Mouse (Mus musculus): ENCODE results near the gene Olfr1338. TPM values are rescaled to one million over a fixed set of nuclear protein-coding genes. Genes with fewer than 3 reads are reported as not detected.
A peak's percentile ranks its signal among the peaks of the same experiment; 100 is the strongest.
"Not testable (repeated sequence)": the region's sequence is repeated elsewhere in the genome, so short reads cannot be mapped to it uniquely, and the experiment has no call there.

Gene Olfr1338
- not detected in 2 replicates for polyA plus RNA-seq (2015; fragmentation: Nextera tagmentation; extraction: Ambion mirVana)

- H3K4me2 ChIP-seq: no peak within 1 kb of the TSS
- H3K36me3 ChIP-seq: no peaks in the 10 kb centered on the region
- H3K27ac ChIP-seq (replicated peaks): no peak within 1 kb of the TSS
- ATAC-seq (ENCODE audit: low read depth): no peak
- no peak within 1 kb of the TSS for H3K9ac ChIP-seq
- H3K4me1 ChIP-seq (replicated peaks): no peaks in the 10 kb centered on the region
- no peak within 1 kb of the TSS for H3K4me3 ChIP-seq
- no peaks in the 10 kb centered on the region for H3K9me3 ChIP-seq
- 86% methylated on average over 1 of the region's 1 CpGs for WGBS
- H3K27me3 ChIP-seq: no peaks in the 10 kb centered on the region
Measured at GRCm38 (mm10) chr4:118758637-118759036, at the start of gene Olfr1338. Gene Olfr1338, minus strand, starts transcription at chr4:118758737.

- not testable (repeated sequence) for H3K27me3 ChIP-seq; H3K36me3 ChIP-seq; H3K4me2 ChIP-seq; H3K9me3 ChIP-seq; ATAC-seq (ENCODE audit: low read depth); H3K4me1 ChIP-seq (replicated peaks); H3K27ac ChIP-seq (replicated peaks); H3K9ac ChIP-seq; H3K4me3 ChIP-seq
Measured at GRCm38 (mm10) chr4:118792796-118793195, 34.3 kb upstream of the Olfr1338 start.

GRCm38 (mm10) chr4:118782486-118782885 lies 23.9 kb upstream of the Olfr1338 start, which contains the start of gene Olfr1337:
Gene Olfr1337, minus strand, starts transcription at chr4:118782586.
- Histone ChIP-seq H3K27me3 (no peaks in the 10 kb centered on the region), H3K4me2 (no peak within 1 kb of the TSS), H3K9me3 (no peaks in the 10 kb centered on the region), H3K4me3 (no peak within 1 kb of the TSS), H3K4me1 (replicated peaks) (no peaks in the 10 kb centered on the region), H3K27ac (replicated peaks) (no peak within 1 kb of the TSS), H3K9ac (no peak within 1 kb of the TSS), H3K36me3 (no peaks in the 10 kb centered on the region)
- no peak for ATAC-seq (ENCODE audit: low read depth)
- 79% methylated on average over 2 of the region's 2 CpGs for WGBS

GRCm38 (mm10) chr4:118741881-118742280 lies 16.7 kb downstream of the Olfr1338 start:
- Histone ChIP-seq H3K27me3 (peaks cover 30% of the 10 kb centered on the region), H3K4me2 (peak overlapping the region; percentile 30; the same call in 1 of the 2 replicates), H3K4me3 (no peak overlapping the region), H3K9ac (no peak overlapping the region), H3K9me3 (peaks cover 3% of the 10 kb centered on the region; the same call in 1 of the 2 replicates), H3K27ac (replicated peaks) (no peak overlapping the region), H3K36me3 (no peaks in the 10 kb centered on the region), H3K4me1 (replicated peaks) (peaks cover 5% of the 10 kb centered on the region; the same call in 1 of the 2 replicates)
- 5% methylated on average over 16 of the region's 16 CpGs for WGBS
- no peak for ATAC-seq (ENCODE audit: low read depth)

GRCm38 (mm10) chr4:118740988-118741698 lies 17.4 kb downstream of the Olfr1338 start:
- Histone ChIP-seq H3K4me2 (no peak overlapping the region), H3K36me3 (no peaks in the 10 kb centered on the region), H3K27ac (replicated peaks) (no peak overlapping the region), H3K9ac (no peak overlapping the region), H3K4me3 (no peak overlapping the region), H3K27me3 (peaks cover 30% of the 10 kb centered on the region), H3K9me3 (peaks cover 1% of the 10 kb centered on the region; the same call in 1 of the 2 replicates), H3K4me1 (replicated peaks) (peaks cover 5% of the 10 kb centered on the region; the same call in 1 of the 2 replicates)
- no peak for ATAC-seq (ENCODE audit: low read depth)
- WGBS: 5% methylated on average over 11 of the region's 11 CpGs

GRCm38 (mm10) chr4:118739574-118739973 lies 19.0 kb downstream of the Olfr1338 start:
- Histone ChIP-seq H3K27ac (replicated peaks) (no peak overlapping the region), H3K4me2 (no peak overlapping the region), H3K9ac (no peak overlapping the region), H3K9me3 (no peaks in the 10 kb centered on the region), H3K36me3 (no peaks in the 10 kb centered on the region), H3K27me3 (peaks cover 30% of the 10 kb centered on the region), H3K4me1 (replicated peaks) (peaks cover 5% of the 10 kb centered on the region; the same call in 1 of the 2 replicates), H3K4me3 (no peak overlapping the region)
- WGBS: 53% methylated on average over 3 of the region's 3 CpGs
- no peak for ATAC-seq (ENCODE audit: low read depth)

- H3K27me3 ChIP-seq: no peaks in the 10 kb centered on the region
- 100% methylated on average over 1 of the region's 1 CpGs for WGBS
- no peak for ATAC-seq (ENCODE audit: low read depth)
Measured at GRCm38 (mm10) chr4:118731875-118732274, 26.7 kb downstream of the Olfr1338 start, which contains the start of gene Olfr1339. Gene Olfr1339, plus strand, starts transcription at chr4:118732175.

GRCm38 (mm10) chr4:118721742-118722483 lies 36.6 kb downstream of the Olfr1338 start:
- no peak overlapping the region for H3K9ac ChIP-seq
- no peak overlapping the region for H3K4me2 ChIP-seq
- H3K9me3 ChIP-seq: no peaks in the 10 kb centered on the region
- 63% methylated on average over 10 of the region's 10 CpGs for WGBS
- no peak overlapping the region for H3K27ac ChIP-seq (replicated peaks)
- no peaks in the 10 kb centered on the region for H3K27me3 ChIP-seq
- H3K4me1 ChIP-seq (replicated peaks): no peaks in the 10 kb centered on the region
- no peak overlapping the region for H3K4me3 ChIP-seq
- ATAC-seq (ENCODE audit: low read depth): no peak
- H3K36me3 ChIP-seq: no peaks in the 10 kb centered on the region

More at GRCm38 (mm10) chr4:118731875-118732274, 26.7 kb downstream of the Olfr1338 start, which contains the start of gene Olfr1339:
- Histone ChIP-seq H3K36me3 (no peaks in the 10 kb centered on the region), H3K4me3 (no peak within 1 kb of the TSS), H3K4me1 (replicated peaks) (no peaks in the 10 kb centered on the region), H3K9ac (no peak within 1 kb of the TSS), H3K27ac (replicated peaks) (no peak within 1 kb of the TSS), H3K9me3 (no peaks in the 10 kb centered on the region), H3K4me2 (no peak within 1 kb of the TSS)

- Histone ChIP-seq H3K4me3 (no peak within 1 kb of the TSS), H3K27me3 (no peaks in the 10 kb centered on the region), H3K27ac (replicated peaks) (no peak within 1 kb of the TSS), H3K4me2 (no peak within 1 kb of the TSS), H3K4me1 (replicated peaks) (no peaks in the 10 kb centered on the region), H3K36me3 (no peaks in the 10 kb centered on the region), H3K9me3 (no peaks in the 10 kb centered on the region), H3K9ac (no peak within 1 kb of the TSS)
- no peak for ATAC-seq (ENCODE audit: low read depth)
Measured at GRCm38 (mm10) chr4:118719838-118720237, 38.7 kb downstream of the Olfr1338 start, which contains the start of gene Olfr1340. Gene Olfr1340, plus strand, starts transcription at chr4:118720138.

- WGBS: 29% methylated on average over 1 of the region's 1 CpGs
- H3K27ac ChIP-seq (replicated peaks): no peak overlapping the region
- H3K27me3 ChIP-seq: no peaks in the 10 kb centered on the region
- H3K4me1 ChIP-seq (replicated peaks): no peaks in the 10 kb centered on the region
- H3K9me3 ChIP-seq: no peaks in the 10 kb centered on the region
- no peaks in the 10 kb centered on the region for H3K36me3 ChIP-seq
- no peak for ATAC-seq (ENCODE audit: low read depth)
- no peak overlapping the region for H3K9ac ChIP-seq
- no peak overlapping the region for H3K4me2 ChIP-seq
- H3K4me3 ChIP-seq: no peak overlapping the region
Measured at GRCm38 (mm10) chr4:118711656-118712055, 46.9 kb downstream of the Olfr1338 start.

- H3K4me2 ChIP-seq: no peak overlapping the region
Measured at GRCm38 (mm10) chr4:118708086-118708485, 50.5 kb downstream of the Olfr1338 start.

GRCm38 (mm10) chr4:118703223-118703622 lies 55.3 kb downstream of the Olfr1338 start, which contains the start of gene Olfr1341:
Gene Olfr1341, plus strand, starts transcription at chr4:118703523.
- ATAC-seq (ENCODE audit: low read depth): no peak
- H3K4me2 ChIP-seq: no peak within 1 kb of the TSS
- no peaks in the 10 kb centered on the region for H3K27me3 ChIP-seq
- no peak within 1 kb of the TSS for H3K9ac ChIP-seq
- no peak within 1 kb of the TSS for H3K4me3 ChIP-seq
- no peaks in the 10 kb centered on the region for H3K4me1 ChIP-seq (replicated peaks)
- H3K9me3 ChIP-seq: no peaks in the 10 kb centered on the region
- no peak within 1 kb of the TSS for H3K27ac ChIP-seq (replicated peaks)
- 88% methylated on average over 3 of the region's 3 CpGs for WGBS
- no peaks in the 10 kb centered on the region for H3K36me3 ChIP-seq

More at GRCm38 (mm10) chr4:118708086-118708485, 50.5 kb downstream of the Olfr1338 start:
- Histone ChIP-seq H3K4me1 (replicated peaks) (no peaks in the 10 kb centered on the region), H3K9ac (no peak overlapping the region), H3K36me3 (no peaks in the 10 kb centered on the region), H3K9me3 (no peaks in the 10 kb centered on the region), H3K4me3 (no peak overlapping the region), H3K27me3 (no peaks in the 10 kb centered on the region), H3K27ac (replicated peaks) (no peak overlapping the region)
- ATAC-seq (ENCODE audit: low read depth): no peak
- WGBS: 83% methylated on average over 5 of the region's 5 CpGs

Measured in neural tube, embryonic 13.5 days (tissue).